13 mouse cellular contexts compared by ENCODE assay signal in the genomic region with DNA sequence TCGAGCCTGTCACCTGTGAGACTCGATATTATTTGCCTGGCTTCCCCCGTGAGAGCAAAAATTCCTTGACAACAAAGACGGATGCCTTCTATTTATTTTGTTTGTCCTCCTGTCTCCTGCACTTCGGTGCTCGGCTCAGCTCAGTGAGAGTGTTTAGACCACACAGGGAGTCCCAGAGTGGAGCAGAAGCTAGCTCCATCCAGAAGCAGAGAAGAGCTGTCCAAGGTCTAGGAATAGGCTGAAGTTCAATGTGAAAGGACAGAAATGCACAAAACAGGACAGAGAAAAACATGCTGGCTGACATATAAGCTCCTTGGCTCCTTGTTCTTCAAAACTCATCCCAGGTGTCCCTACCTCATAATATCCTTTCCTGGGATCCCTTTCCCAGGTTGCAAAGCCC.
"Had no signal": no experiment of that assay in that cellular context is flagged by ENCODE, and none has a peak within 500 bp of the region (broad histone marks: within the 10 kb centered on the region; RNA-seq: fewer than 3 reads in every experiment).

No protein-coding gene starts in this region.

- H3K27me3 ChIP-seq: kidney, embryonic 15.5 days; liver, embryonic 13.5 days had no signal

- H3K4me3 ChIP-seq: kidney, embryonic 15.5 days; limb, embryonic 12.5 days; liver, embryonic 13.5 days; midbrain, embryonic 10.5 days had no signal

- H3K36me3 ChIP-seq: kidney, embryonic 15.5 days; limb, embryonic 12.5 days; liver, embryonic 13.5 days; midbrain, embryonic 10.5 days had no signal

- H3K9ac ChIP-seq: kidney, embryonic 15.5 days; limb, embryonic 12.5 days; liver, embryonic 13.5 days; liver, postnatal 0 days had no signal

- H3K27ac ChIP-seq: kidney, embryonic 15.5 days; limb, embryonic 12.5 days; liver, embryonic 13.5 days; midbrain, embryonic 10.5 days had no signal

- ATAC-seq: liver, postnatal 0 days had no signal

- H3K4me1 ChIP-seq: kidney, embryonic 15.5 days; limb, embryonic 12.5 days; liver, embryonic 13.5 days had no signal

- H3K4me2 ChIP-seq: kidney, embryonic 15.5 days; limb, embryonic 12.5 days; liver, embryonic 13.5 days had no signal

- DNase-seq: kidney, adult 18-20 months; kidney, postnatal 36 days; layer of hippocampus, adult 9-11 months; layer of hippocampus, postnatal 36 days; liver; liver, embryonic 13.5 days; liver, postnatal 0 days; midbrain, embryonic 14.5 days; thymus, adult 18-20 months; thymus, postnatal 14 days had no signal

- H3K9me3 ChIP-seq: kidney, embryonic 15.5 days; limb, embryonic 12.5 days; liver, embryonic 13.5 days; midbrain, embryonic 10.5 days had no signal
